Mouse (Mus musculus): ENCODE measurements around the gene Dscam.

Gene Dscam

GRCm38 (mm10) chr16:97103046-97103445, 67.5 kb downstream of the Dscam start:
- no peak for DNase-seq

- DNase-seq, result no peak
These were observed 70.5 kb downstream of the Dscam start for GRCm38 (mm10) chr16:97100091-97100490.

DNA sequence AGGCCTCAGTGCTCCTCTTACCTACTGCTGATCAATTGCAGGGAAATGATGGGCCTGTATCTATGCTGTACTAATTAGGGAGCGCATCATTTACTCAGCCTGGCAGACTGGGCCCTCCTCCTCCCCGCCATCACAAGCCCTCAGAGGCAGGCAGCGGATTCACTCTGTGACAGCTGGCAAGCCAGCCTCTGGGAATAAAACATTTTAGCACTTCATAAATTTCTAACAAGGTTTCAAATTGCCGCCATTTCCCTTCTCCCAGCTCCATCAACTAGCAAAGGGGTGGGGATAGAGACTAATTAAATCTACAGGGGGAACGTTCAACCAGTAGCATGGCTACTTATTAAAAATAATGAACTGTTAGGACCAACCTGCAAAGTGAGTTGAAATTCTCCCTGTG, 72.0 kb downstream of the Dscam start:
- no peak for DNase-seq

DNA sequence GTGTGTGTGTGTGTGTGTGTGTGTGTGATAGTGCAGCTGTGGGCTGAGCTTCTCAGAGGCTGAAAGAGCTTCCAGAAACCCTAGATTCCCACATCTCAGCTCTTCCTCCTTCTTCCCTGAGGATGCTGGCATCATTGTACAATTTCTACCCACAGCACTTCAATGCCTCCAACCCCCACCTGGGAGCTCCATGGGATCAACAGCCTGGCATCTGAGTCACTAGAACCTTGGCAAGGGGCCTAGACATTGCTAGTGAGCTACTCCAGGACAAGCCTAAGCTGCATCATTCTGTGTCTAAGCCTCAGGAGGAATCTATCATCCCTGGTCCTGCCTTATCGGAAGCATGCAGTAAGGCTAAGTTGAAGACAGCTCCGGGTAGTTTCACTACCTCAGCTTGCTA, 73.8 kb downstream of the Dscam start:
- DNase-seq, result no peak

GRCm38 (mm10) chr16:97095496-97095895, 75.1 kb downstream of the Dscam start:
- no peak for DNase-seq

DNA sequence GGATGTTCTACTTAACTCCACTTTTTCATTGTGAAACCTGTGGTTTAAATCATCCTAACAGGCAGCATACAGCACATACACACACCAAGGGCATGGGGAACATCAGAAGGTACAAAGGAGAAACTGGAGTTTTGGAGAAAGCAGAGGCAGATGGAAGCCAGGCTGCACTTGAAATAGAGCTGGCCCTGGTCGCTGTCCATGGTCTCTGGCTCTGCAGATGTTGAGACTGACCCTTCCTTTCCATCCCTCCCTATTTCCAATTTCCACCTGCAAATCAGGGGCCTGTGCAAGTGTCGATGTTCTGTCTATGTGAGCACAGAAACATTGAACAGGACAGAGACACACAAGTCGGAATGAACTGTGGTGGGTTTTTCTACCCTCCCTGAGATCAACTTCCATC, 81.2 kb downstream of the Dscam start:
- DNase-seq, result peak; percentile 4

GRCm38 (mm10) chr16:97083694-97084093, 86.9 kb downstream of the Dscam start:
- no peak for DNase-seq

GRCm38 (mm10) chr16:97075920-97076572, 94.5 kb downstream of the Dscam start:
- no peak for DNase-seq

GRCm38 (mm10) chr16:97075137-97075902, 95.2 kb downstream of the Dscam start:
- no peak for DNase-seq

- no peak for DNase-seq
These were observed 96.7 kb downstream of the Dscam start for GRCm38 (mm10) chr16:97073847-97074246.

DNA sequence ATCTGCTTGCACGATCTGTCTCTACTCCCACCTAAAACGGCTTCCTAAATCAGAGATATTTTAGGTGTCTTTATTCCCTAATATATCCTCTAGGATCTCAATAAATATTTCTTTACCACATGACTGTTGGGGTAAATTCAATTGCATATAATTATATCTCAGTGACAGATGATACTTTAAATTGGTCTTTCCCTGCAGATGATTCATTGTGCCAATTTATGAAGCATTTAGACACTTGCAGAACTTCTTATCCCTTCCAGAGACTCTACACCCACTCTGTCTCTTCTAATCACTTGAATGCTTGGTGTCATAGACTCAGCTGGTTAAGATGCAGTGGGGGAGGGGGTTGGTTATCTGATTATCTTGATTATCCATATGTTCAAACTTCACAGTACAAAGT, 97.9 kb downstream of the Dscam start:
- DNase-seq, result no peak

GRCm38 (mm10) chr16:97066856-97067255, 103.7 kb downstream of the Dscam start:
- no peak for DNase-seq

DNA sequence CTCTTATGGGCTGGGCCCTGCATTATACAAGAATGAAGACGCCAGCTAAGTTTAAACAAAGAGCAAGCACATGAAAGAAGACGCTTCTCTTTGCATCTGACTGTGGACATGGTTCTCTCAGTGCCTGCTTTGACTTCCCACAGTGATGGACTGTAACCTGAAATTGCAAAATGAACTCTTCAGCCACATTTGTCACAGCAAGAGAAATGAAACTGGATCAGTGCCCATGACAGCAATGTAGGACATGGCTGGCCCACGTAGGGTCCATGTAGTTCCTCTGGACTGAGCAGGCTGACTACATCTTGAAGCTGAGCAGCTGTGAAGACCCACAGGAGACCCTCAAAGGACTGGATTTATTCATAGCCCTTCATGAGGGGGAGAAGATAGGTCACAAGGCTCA, 108.3 kb downstream of the Dscam start:
- DNase-seq, result no peak

GRCm38 (mm10) chr16:97061390-97061789, 109.2 kb downstream of the Dscam start:
- no peak for DNase-seq

DNA sequence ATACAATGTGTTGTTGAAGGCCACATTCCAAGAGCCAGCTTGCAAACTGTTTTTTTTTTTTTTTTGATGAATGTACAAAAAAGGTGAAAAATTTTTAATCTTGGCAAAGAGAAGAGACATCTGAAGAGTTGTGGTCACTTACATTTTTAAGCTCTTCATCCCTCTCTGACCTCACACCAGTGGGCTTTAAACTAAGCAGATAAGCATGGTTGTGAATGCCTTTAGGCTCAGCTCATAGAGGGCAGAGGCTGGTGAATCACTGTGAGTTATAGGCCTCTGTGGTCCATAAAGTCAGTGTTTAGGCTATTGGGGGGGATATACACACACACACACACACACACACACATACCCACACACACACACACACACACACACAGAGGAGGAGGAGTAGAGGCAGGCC, 109.8 kb downstream of the Dscam start:
- DNase-seq, result no peak

DNA sequence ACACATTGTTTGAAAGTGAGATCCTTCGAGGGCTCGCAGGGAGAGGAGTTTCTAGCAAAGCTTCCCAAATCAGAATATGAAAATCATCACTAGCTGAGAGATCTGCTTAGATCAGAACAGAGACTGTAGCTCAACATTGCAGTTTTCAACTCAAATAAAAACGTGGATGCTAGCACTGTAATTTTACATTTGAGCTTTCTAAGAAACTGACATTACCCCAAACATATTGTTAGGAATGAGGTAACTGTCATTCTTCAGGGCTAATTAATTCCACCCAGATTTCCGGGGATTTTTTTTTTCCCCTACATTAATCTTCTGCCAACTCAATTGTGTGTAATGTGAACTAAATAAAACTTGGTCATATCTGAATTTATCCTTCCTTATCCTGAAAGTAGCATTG, 110.3 kb downstream of the Dscam start:
- DNase-seq, result no peak

DNA sequence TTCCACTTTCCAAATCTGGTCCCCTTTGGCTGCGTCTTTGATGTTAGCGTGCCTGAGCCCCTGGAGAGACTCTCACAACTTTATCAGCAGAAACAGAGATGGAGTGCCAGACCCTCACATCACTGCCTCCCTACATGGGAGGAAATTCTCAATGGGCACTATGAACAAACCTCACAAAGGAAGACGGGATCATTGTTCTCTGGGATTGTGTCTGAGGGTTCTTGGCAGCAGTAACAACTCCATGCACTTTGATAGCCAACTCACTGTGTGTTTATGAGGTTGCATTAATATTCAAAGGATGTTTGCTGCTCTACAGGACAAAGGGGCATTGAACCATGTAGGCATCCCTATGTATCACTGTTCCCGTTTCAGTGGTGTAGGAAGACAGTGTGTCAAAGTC, 135.3 kb downstream of the Dscam start:
- no peak for DNase-seq

DNA sequence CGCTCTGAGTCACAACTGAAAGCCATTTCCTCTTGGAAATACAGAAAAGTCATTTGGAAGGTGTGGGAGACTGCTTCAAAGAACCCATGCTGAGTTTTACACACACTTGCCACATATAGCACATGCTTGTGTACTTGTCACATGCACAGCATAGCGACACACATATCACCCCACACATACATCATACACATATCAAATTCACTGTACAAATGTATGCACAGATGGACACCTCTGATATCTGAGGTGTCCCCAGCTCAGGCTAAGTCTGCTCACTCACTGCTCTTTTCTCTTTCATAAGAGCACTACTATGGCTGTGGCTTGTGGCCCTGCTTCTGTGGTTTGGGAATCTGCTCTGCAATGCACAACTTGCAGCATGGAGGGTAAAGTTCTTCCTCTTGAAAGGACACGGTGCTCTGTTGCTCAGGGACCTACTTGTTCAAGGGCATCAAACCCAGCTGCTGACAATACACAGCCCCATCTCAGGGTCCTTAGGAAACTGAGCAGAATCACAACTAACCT, 137.0 kb downstream of the Dscam start:
- no peak for DNase-seq

DNA sequence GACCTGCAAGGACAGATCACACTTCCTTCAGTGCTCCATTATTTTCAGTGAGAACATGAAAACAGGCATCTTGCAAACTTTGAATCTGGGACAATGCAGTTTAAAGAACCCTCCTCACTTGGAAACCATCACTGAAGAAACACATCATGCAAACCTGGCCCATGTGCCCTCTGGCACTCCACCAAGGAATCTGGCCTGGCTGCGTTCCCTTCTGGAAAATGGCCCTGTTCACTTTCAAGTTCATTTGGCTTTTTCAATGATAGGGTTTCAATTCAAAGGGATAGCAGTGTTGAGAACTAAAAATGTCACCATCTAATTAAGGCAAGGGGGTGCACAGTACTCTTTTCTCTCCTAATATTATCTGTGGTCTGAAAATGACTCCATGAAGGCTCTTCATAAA, 142.9 kb downstream of the Dscam start:
- no peak for DNase-seq

DNA sequence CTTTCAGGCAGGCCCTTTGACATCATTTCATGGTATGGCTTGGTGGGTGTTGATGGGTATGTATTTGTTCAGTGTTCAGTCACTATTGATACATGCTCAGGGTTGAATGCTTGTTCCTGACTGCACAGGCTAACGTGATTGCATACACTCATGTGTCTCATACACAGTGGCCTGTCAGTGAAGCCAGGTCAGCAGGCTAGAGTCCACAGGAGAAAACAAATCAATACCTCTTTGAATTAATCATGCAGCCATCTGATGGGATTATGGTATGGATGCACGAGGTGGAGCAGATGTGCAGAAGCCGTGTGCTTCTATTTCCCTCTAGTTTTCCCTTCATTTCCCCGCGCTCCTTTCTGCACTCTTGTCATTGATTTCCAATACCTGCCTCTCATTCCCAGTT, 143.7 kb downstream of the Dscam start:
- DNase-seq, result no peak

- DNase-seq, result no peak
These were observed 146.1 kb downstream of the Dscam start for GRCm38 (mm10) chr16:97024406-97024805.

- no peak for DNase-seq
These were observed 149.1 kb downstream of the Dscam start for GRCm38 (mm10) chr16:97021496-97021895.

DNA sequence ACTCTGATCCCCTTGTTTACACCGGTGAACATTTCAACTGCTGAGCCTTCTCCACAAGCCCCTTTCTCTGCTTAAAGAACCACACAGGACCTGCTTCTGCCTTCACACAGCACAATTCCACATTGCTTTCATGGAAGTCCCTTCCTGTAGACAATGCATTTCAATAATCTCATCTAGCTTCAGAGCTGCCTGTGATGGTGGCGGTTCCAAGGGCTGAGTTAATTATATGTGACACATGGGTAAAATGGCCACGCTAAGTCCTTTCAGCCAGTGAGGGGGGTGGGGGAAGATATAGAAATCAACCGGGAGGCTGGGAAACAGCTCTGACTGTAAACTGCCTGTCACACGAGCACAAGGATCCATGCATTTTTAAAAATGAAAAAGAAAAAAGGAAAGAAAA, 152.2 kb downstream of the Dscam start:
- DNase-seq, result no peak

GRCm38 (mm10) chr16:97017171-97017738, 153.3 kb downstream of the Dscam start:
- DNase-seq, result no peak

Measured in liver (tissue).